Mouse (Mus musculus): ENCODE results near the gene Gmds.

DNA sequence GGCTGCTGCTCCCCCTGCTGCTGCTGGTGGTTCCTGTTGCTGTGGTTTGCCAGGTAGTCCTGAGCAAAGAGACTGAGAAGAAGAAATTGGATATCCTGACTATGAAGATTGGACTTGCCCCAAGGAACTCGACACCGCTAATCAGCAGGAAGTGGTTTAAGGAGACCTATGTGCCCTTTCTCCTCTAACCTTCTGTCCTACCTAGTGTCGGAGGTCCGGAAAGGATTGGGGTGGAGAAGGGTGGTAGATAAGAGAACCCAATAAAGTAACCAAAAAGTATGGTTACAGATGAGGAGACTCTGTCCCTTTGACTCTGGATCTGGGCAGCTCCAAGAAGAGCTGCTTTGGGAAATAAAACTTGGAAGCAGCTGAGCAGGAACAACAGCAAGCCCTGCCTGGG, 86.3 kb downstream of the Gmds start:
- TF ChIP-seq CTCF (IDR thresholded peaks at IDR 0.05; ENCODE audit: control insufficient read depth, insufficient read depth, insufficient replicate concordance, low read depth, low read length) (no peak), POLR2A (IDR thresholded peaks at IDR 0.05; ENCODE audit: control insufficient read depth, low read depth, low read length) (no peak)

Data from testis, adult 2 months (tissue).